Mouse (Mus musculus): ENCODE data around the gene Rbpjl. TPM values are rescaled to one million over a fixed set of nuclear protein-coding genes. Genes with fewer than 3 reads are reported as not detected.

Gene Rbpjl
- polyA plus RNA-seq, 1 experiment from 2014 or later, result 0.16 TPM

DNA sequence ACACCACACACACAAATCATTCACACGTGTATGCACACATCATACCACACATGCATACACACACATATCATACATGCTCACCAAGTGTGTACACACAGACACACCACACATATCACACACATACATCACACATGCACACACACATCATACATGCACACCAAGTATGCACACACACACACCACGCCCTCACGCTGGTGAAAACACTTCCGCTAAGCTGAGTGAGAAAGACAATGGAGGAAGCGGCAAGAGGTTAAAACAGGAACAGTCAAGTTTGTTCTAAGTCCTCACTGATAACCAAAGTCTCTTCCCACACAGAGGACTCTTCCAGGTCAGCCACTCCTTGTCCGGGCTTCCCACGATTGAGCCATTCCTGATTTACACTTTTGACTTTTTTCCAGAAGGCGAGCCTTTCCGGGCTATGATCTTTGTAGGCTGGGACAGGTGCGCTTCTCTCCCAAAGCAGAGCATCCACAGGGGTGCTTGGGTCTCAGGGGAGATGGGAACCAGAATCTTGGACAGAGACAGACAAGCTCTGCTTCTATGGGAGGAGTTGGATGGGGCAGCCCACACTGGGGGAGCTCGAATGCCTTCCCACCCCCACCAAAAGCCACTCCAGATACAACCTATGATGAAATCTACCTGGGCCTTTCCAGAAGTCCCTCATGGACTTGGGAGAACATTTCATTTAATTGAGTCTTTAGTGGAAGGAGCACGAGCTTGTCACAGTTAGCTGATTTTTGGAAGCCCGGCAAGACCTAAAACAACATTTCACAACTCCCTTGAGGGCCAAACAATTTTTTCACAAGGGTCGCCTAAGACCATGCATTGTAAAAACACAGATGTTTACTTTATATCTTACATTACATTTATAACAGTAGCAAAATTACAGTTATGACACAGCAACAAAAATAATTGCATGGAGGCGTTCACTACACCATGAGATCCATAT, 25.2 kb upstream of the Rbpjl start:
- no peak overlapping the region for H3K9ac ChIP-seq (ENCODE audit: low read depth, low read length)
- H3K36me3 ChIP-seq (ENCODE audit: control insufficient read depth, insufficient read depth), result no peaks in the 10 kb centered on the region
- no peaks in the 10 kb centered on the region for H3K4me1 ChIP-seq (replicated peaks; ENCODE audit: control insufficient read depth, insufficient read depth, low read length)
- H3K9me3 ChIP-seq (ENCODE audit: control insufficient read depth), result no peaks in the 10 kb centered on the region
- H3K4me2 ChIP-seq (replicated peaks; ENCODE audit: low read depth), result no peak overlapping the region
- TF ChIP-seq CTCF (IDR thresholded peaks at IDR 0.05; ENCODE audit: low read depth), result no peak
- no peak overlapping the region for H3K27ac ChIP-seq (ENCODE audit: low read depth, low read length)
- H3K27me3 ChIP-seq (replicated peaks; ENCODE audit: control insufficient read depth, insufficient read depth, low read length), result no peaks in the 10 kb centered on the region
- ATAC-seq, result no peak
- H3K4me3 ChIP-seq (ENCODE audit: low read depth, low read length), result no peak overlapping the region
- 85% methylated on average over 15 of the region's 15 CpGs for WGBS

DNA sequence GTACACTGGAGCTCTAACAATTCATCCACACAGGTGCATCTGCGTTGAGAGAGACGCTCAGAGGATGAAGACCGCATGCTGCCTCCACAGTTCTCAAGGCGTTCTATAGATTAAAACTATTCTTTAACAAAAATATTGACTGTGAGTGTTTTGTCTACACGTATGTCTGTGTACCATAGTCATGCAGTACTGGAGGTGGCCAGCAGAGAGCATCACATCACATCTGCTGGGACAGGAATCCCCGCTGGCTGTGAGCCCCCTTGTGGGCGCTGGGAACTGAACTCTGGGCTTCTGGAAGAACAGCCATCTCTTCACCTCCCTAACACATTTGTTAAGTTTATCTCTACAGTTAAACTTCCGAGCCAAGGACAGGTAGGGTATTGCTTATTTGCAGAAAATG, 21.2 kb upstream of the Rbpjl start:
- no peak overlapping the region for H3K27ac ChIP-seq (ENCODE audit: low read depth, low read length)
- H3K4me2 ChIP-seq (replicated peaks; ENCODE audit: low read depth), result no peak overlapping the region
- H3K4me3 ChIP-seq (ENCODE audit: low read depth, low read length), result no peak overlapping the region
- no peaks in the 10 kb centered on the region for H3K4me1 ChIP-seq (replicated peaks; ENCODE audit: control insufficient read depth, insufficient read depth, low read length)
- TF ChIP-seq CTCF (IDR thresholded peaks at IDR 0.05; ENCODE audit: low read depth), result peak; percentile 42
- no peaks in the 10 kb centered on the region for H3K36me3 ChIP-seq (ENCODE audit: control insufficient read depth, insufficient read depth)
- H3K9me3 ChIP-seq (ENCODE audit: control insufficient read depth), result no peaks in the 10 kb centered on the region
- 79% methylated on average over 8 of the region's 8 CpGs for WGBS
- no peaks in the 10 kb centered on the region for H3K27me3 ChIP-seq (replicated peaks; ENCODE audit: control insufficient read depth, insufficient read depth, low read length)
- H3K9ac ChIP-seq (ENCODE audit: low read depth, low read length), result no peak overlapping the region
- ATAC-seq, result no peak

DNA sequence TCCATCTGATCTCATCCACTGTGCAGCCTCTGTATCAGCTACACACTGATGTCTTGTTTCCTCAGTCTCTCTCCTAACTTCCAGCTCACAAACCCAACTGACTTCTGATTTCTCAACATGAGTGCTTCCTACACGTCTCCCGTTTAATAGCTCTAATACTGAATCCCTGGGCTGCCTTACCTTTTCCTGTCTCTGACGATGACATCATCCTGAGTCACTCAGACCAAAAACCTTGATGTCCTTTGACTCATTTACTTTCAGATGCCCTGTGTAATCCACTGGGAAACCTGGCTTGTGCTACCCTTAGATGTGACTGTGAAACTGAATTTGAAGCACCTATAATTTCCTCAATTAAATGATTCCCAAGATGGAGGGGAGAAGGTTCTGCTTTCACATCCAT, 20.0 kb upstream of the Rbpjl start:
- WGBS, result 75% methylated on average over 3 of the region's 3 CpGs
- Histone ChIP-seq H3K9ac (ENCODE audit: low read depth, low read length) (no peak overlapping the region), H3K9me3 (ENCODE audit: control insufficient read depth) (no peaks in the 10 kb centered on the region), H3K27me3 (replicated peaks; ENCODE audit: control insufficient read depth, insufficient read depth, low read length) (peaks cover 4% of the 10 kb centered on the region; the same call in 1 of the 2 replicates), H3K4me2 (replicated peaks; ENCODE audit: low read depth) (no peak overlapping the region), H3K4me3 (ENCODE audit: low read depth, low read length) (no peak overlapping the region), H3K4me1 (replicated peaks; ENCODE audit: control insufficient read depth, insufficient read depth, low read length) (no peaks in the 10 kb centered on the region), H3K27ac (ENCODE audit: low read depth, low read length) (no peak overlapping the region), H3K36me3 (ENCODE audit: control insufficient read depth, insufficient read depth) (no peaks in the 10 kb centered on the region)
- ATAC-seq, result no peak
- TF ChIP-seq CTCF (IDR thresholded peaks at IDR 0.05; ENCODE audit: low read depth), result no peak

DNA sequence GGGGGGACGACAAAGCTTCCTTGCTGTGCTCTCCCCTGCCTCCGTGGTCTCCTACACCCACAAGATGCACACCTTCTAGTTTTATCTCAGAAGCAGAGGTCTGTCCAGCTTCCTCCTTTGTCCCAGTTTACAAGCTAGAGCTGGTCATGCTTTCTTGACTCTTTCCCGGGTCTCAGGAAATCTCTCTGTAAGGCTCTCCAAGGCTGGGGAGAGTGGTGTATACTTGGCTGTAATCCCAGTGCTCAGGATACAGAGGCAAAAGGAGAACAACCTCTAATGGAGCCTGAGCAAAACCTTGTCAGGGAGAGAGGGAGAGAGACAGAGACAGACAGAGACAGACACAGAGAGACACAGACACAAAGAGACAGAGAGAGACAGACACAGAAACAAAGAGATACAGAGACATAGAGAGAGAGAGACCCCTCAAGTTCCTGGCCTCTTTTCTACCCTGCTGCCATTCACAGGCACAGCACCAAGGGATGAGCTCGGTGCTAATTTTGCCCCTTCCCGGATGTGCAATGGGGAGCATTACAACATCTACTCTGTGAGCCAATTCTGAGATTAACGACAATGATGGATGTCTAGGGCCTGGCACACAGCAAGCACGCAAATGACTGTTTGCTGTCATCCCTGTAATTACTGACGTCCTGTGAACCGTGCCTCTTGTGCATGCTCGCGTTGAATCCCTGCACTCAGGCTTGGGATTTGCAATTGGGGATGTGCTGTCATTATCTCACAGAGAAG, 19.1 kb upstream of the Rbpjl start:
- H3K27ac ChIP-seq (ENCODE audit: low read depth, low read length), result no peak overlapping the region
- peaks cover 12% of the 10 kb centered on the region for H3K27me3 ChIP-seq (replicated peaks; ENCODE audit: control insufficient read depth, insufficient read depth, low read length)
- H3K4me1 ChIP-seq (replicated peaks; ENCODE audit: control insufficient read depth, insufficient read depth, low read length), result no peaks in the 10 kb centered on the region
- 47% methylated on average over 11 of the region's 11 CpGs for WGBS
- H3K9me3 ChIP-seq (ENCODE audit: control insufficient read depth), result no peaks in the 10 kb centered on the region
- no peak overlapping the region for H3K4me3 ChIP-seq (ENCODE audit: low read depth, low read length)
- H3K4me2 ChIP-seq (replicated peaks; ENCODE audit: low read depth), result no peak overlapping the region
- TF ChIP-seq CTCF (IDR thresholded peaks at IDR 0.05; ENCODE audit: low read depth), result no peak
- ATAC-seq, result no peak
- no peak overlapping the region for H3K9ac ChIP-seq (ENCODE audit: low read depth, low read length)
- H3K36me3 ChIP-seq (ENCODE audit: control insufficient read depth, insufficient read depth), result no peaks in the 10 kb centered on the region

DNA sequence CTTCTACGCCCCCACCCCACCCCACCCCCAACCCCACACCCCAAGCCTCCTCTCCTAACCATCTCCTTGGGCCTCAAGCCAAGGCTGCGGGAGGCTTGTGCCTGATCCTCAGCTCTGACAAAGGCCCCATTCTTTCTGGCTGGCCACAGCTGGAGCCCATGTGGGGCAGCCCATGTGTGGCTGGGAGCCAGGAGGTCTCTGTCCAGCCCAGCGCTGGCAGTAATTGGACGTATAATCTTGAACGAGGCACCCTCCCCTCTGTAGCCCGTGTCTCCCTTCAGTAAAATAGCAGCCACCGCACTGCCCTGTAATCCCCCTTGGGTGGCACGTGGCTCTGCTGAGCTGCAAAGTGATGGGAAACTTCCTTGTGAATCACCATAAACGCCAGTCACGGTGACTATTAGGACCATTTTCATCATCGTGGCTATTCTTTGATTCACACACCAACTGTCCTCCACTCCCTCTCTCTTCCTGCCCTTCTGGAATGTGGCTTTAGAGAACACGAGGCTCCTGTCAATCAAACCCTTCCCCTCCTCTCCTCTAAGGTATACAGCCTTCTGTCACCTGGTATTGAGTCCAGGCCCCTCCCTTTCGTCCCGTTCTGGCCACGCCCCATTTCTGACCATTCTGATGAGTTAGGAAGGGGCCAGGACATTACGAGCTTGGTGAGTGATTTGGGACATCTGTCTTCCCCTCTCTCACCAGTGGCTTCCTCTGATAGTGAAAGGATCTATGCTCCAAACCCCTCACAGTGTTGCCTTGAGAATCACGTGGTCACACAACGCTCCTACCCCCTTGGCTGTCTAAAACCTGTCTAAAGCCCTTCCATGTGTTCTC, 16.8 kb upstream of the Rbpjl start:
- Histone ChIP-seq H3K4me1 (replicated peaks; ENCODE audit: control insufficient read depth, insufficient read depth, low read length) (no peaks in the 10 kb centered on the region), H3K9ac (ENCODE audit: low read depth, low read length) (no peak overlapping the region), H3K4me2 (replicated peaks; ENCODE audit: low read depth) (no peak overlapping the region), H3K9me3 (ENCODE audit: control insufficient read depth) (no peaks in the 10 kb centered on the region), H3K36me3 (ENCODE audit: control insufficient read depth, insufficient read depth) (no peaks in the 10 kb centered on the region), H3K4me3 (ENCODE audit: low read depth, low read length) (no peak overlapping the region), H3K27me3 (replicated peaks; ENCODE audit: control insufficient read depth, insufficient read depth, low read length) (peaks cover 16% of the 10 kb centered on the region), H3K27ac (ENCODE audit: low read depth, low read length) (no peak overlapping the region)
- 15% methylated on average over 18 of the region's 18 CpGs for WGBS
- TF ChIP-seq CTCF (IDR thresholded peaks at IDR 0.05; ENCODE audit: low read depth), result no peak
- 0 out of 2 replicates have a peak, but pooled peaks have one; percentile 10 for ATAC-seq

Measured in intestine, postnatal 0 days (tissue).